Mouse (Mus musculus) intestine, embryonic 14.5 days (tissue): ENCODE measurements around the gene Ano10. TPM values are rescaled to one million over a fixed set of nuclear protein-coding genes. Genes with fewer than 3 reads are reported as not detected.

Experiments
- ATAC-seq: fragments of 200-750 bp; cut with Nextera tagmentation; replicated peaks from 2 replicates; pipeline ENCODE4 v1.8.0; 2017; ENCODE audit warnings: low read depth, moderate number of reproducible peaks, moderate TSS enrichment, moderate library complexity; ENCODE audit not compliant: low FRiP score, low TSS enrichment
- DNase-seq: peaks from one replicate; pipeline ENCODE4 v3.0.0-alpha.2; 2018; ENCODE audit warnings: low spot score
- H3K27ac ChIP-seq: fragments of 300-500 bp; sonication (generic); 2 replicates; pipeline ENCODE4 v1.5.1; 2014; ENCODE audit warnings: low read depth, mild to moderate bottlenecking, control low read depth
- H3K27me3 ChIP-seq: fragments of 300-500 bp; sonication (generic); replicated peaks from 2 replicates; pipeline ENCODE4 v1.6.1; 2014; ENCODE audit warnings: low read length, control low read depth; ENCODE audit not compliant: control insufficient read depth, insufficient read depth
- H3K36me3 ChIP-seq: fragments of 300-500 bp; sonication (generic); 2 replicates; pipeline ENCODE4 v1.6.1; 2014; ENCODE audit warnings: low read length, control low read depth; ENCODE audit not compliant: control insufficient read depth, insufficient read depth
- H3K4me1 ChIP-seq: fragments of 300-500 bp; sonication (generic); replicated peaks from 2 replicates; pipeline ENCODE4 v1.6.1; 2014; ENCODE audit warnings: low read length, control low read depth, mixed read lengths; ENCODE audit not compliant: control insufficient read depth, insufficient read depth
- H3K4me2 ChIP-seq: fragments of 300-500 bp; sonication (generic); 2 replicates; pipeline ENCODE4 v1.6.1; 2014; ENCODE audit warnings: low read length
- H3K4me3 ChIP-seq: fragments of 300-500 bp; sonication (generic); 2 replicates; pipeline ENCODE4 v1.5.1; 2014; ENCODE audit warnings: low read depth, low read length, control low read depth, mixed read lengths
- H3K9ac ChIP-seq: fragments of 300-500 bp; sonication (generic); 2 replicates; pipeline ENCODE4 v1.6.1; 2014; ENCODE audit warnings: mild to moderate bottlenecking, low read length
- H3K9me3 ChIP-seq: fragments of 300-500 bp; sonication (generic); 2 replicates; pipeline ENCODE4 v1.6.1; 2016; ENCODE audit warnings: low read length, control low read depth; ENCODE audit not compliant: control insufficient read depth
- WGBS: fragments of 180-500 bp; shearing (Covaris S2); extraction: QIAGEN DNeasy Blood & Tissue Kit; methylation state at CpG from one replicate; pipeline ENCODE4 v1.1.7; 2014; 5-methylcytosine and 5-hydroxymethylcytosine counted together
- polyA plus RNA-seq: library from polyadenylated mRNA; unstranded; fragments of >200 nt; fragmentation: Nextera tagmentation; extraction: Ambion mirVana; gene quantifications from 2 replicates; pipeline ENCODE4 v1.2.1, GENCODE M21; 2014

Gene Ano10
- polyA plus RNA-seq, 1 experiment from 2014 or later, result 41.6 TPM

- Histone ChIP-seq H3K9me3 (no peaks in the 10 kb centered on the region), H3K9ac (no peak overlapping the region), H3K4me2 (no peak overlapping the region), H3K4me3 (no peak overlapping the region), H3K27ac (no peak overlapping the region), H3K27me3 (no peaks in the 10 kb centered on the region), H3K4me1 (peaks cover 6% of the 10 kb centered on the region; the same call in 1 of the 2 replicates), H3K36me3 (no peaks in the 10 kb centered on the region)
- 60% methylated on average over 5 of the region's 5 CpGs for WGBS
- DNase-seq (no peak), ATAC-seq (no peak)
Observed at GRCm38 (mm10) chr9:122197021-122197420, 97.2 kb downstream of the Ano10 start.

GRCm38 (mm10) chr9:122195042-122195682 lies 99.1 kb downstream of the Ano10 start:
- H3K4me2 ChIP-seq, result no peak overlapping the region
- no peaks in the 10 kb centered on the region for H3K27me3 ChIP-seq
- H3K36me3 ChIP-seq, result no peaks in the 10 kb centered on the region
- no peak for DNase-seq
- no peaks in the 10 kb centered on the region for H3K9me3 ChIP-seq
- no peak overlapping the region for H3K27ac ChIP-seq
- ATAC-seq, result no peak
- H3K9ac ChIP-seq, result no peak overlapping the region
- H3K4me3 ChIP-seq, result no peak overlapping the region
- 75% methylated on average over 5 of the region's 5 CpGs for WGBS
- peaks cover 6% of the 10 kb centered on the region; the same call in 1 of the 2 replicates for H3K4me1 ChIP-seq

- DNase-seq (no peak), ATAC-seq (no peak)
- Histone ChIP-seq H3K27ac (no peak overlapping the region), H3K9me3 (no peaks in the 10 kb centered on the region), H3K4me3 (no peak overlapping the region), H3K27me3 (no peaks in the 10 kb centered on the region), H3K4me2 (no peak overlapping the region), H3K9ac (no peak overlapping the region), H3K36me3 (no peaks in the 10 kb centered on the region), H3K4me1 (peaks cover 6% of the 10 kb centered on the region; the same call in 1 of the 2 replicates)
- 78% methylated on average over 5 of the region's 5 CpGs for WGBS
Observed at GRCm38 (mm10) chr9:122193823-122194222, 100.4 kb downstream of the Ano10 start.

- Histone ChIP-seq H3K4me2 (no peak overlapping the region), H3K4me1 (peaks cover 6% of the 10 kb centered on the region; the same call in 1 of the 2 replicates), H3K9me3 (no peaks in the 10 kb centered on the region), H3K4me3 (no peak overlapping the region), H3K36me3 (no peaks in the 10 kb centered on the region), H3K27ac (no peak overlapping the region), H3K27me3 (no peaks in the 10 kb centered on the region), H3K9ac (no peak overlapping the region)
- DNase-seq, result no peak
- 70% methylated on average over 5 of the region's 5 CpGs for WGBS
- no peak for ATAC-seq
Observed at GRCm38 (mm10) chr9:122193361-122193760, 100.9 kb downstream of the Ano10 start.

GRCm38 (mm10) chr9:122188724-122189123 lies 105.5 kb downstream of the Ano10 start:
- no peak overlapping the region for H3K4me2 ChIP-seq
- no peak overlapping the region for H3K4me3 ChIP-seq
- H3K4me1 ChIP-seq, result 0 out of 2 replicates have a peak, but pooled peaks cover 6% of the 10 kb centered on the region
- no peak overlapping the region for H3K27ac ChIP-seq
- no peak overlapping the region for H3K9ac ChIP-seq
- no peaks in the 10 kb centered on the region for H3K36me3 ChIP-seq
- no peaks in the 10 kb centered on the region for H3K27me3 ChIP-seq
- DNase-seq (no peak), ATAC-seq (0 out of 2 replicates have a peak, but pooled peaks have one; percentile 21)
- H3K9me3 ChIP-seq, result no peaks in the 10 kb centered on the region
- 47% methylated on average over 1 of the region's 1 CpGs for WGBS

- DNase-seq, result no peak
- H3K9me3 ChIP-seq, result no peaks in the 10 kb centered on the region
- H3K4me3 ChIP-seq, result no peak overlapping the region
- H3K27ac ChIP-seq, result no peak overlapping the region
- H3K4me2 ChIP-seq, result no peak overlapping the region
- H3K9ac ChIP-seq, result no peak overlapping the region
- ATAC-seq, result no peak
- no peaks in the 10 kb centered on the region for H3K36me3 ChIP-seq
- WGBS, result 86% methylated on average over 7 of the region's 7 CpGs
- 0 out of 2 replicates have a peak, but pooled peaks cover 6% of the 10 kb centered on the region for H3K4me1 ChIP-seq
- no peaks in the 10 kb centered on the region for H3K27me3 ChIP-seq
Observed at GRCm38 (mm10) chr9:122187451-122187921, 106.7 kb downstream of the Ano10 start.

- Histone ChIP-seq H3K27ac (no peak overlapping the region), H3K4me1 (0 out of 2 replicates have a peak, but pooled peaks cover 6% of the 10 kb centered on the region), H3K9ac (no peak overlapping the region), H3K27me3 (no peaks in the 10 kb centered on the region), H3K36me3 (no peaks in the 10 kb centered on the region), H3K4me2 (no peak overlapping the region), H3K4me3 (no peak overlapping the region), H3K9me3 (no peaks in the 10 kb centered on the region)
- no peak for DNase-seq
- WGBS, result 55% methylated on average over 1 of the region's 1 CpGs
- no peak for ATAC-seq
Observed at GRCm38 (mm10) chr9:122186643-122187226, 107.5 kb downstream of the Ano10 start.

GRCm38 (mm10) chr9:122185953-122186352 lies 108.3 kb downstream of the Ano10 start:
- Histone ChIP-seq H3K36me3 (no peaks in the 10 kb centered on the region), H3K4me2 (no peak overlapping the region), H3K9ac (no peak overlapping the region), H3K9me3 (no peaks in the 10 kb centered on the region), H3K27me3 (no peaks in the 10 kb centered on the region), H3K27ac (no peak overlapping the region; the same call in 1 of the 2 replicates), H3K4me1 (0 out of 2 replicates have a peak, but pooled peaks cover 6% of the 10 kb centered on the region), H3K4me3 (no peak overlapping the region)
- DNase-seq, result no peak
- no peak for ATAC-seq
- WGBS, result 80% methylated on average over 6 of the region's 6 CpGs
